Mouse (Mus musculus) heart, adult 2 months (tissue): ENCODE measurements around the gene Raet1e. TPM values are rescaled to one million over a fixed set of nuclear protein-coding genes. Genes with fewer than 3 reads are reported as not detected.

Experiments
- DNase-seq, 2 experiments: peaks; one replicate each; pipeline ENCODE4 v3.0.0; 2021
- H3K27ac ChIP-seq: fragments of 200-600 bp; 2 replicates; pipeline ENCODE4 v1.8.1; 2022
- H3K27me3 ChIP-seq: fragments of 200-500 bp; 2 replicates; pipeline ENCODE4 v1.6.1; 2012; ENCODE audit warnings: mild to moderate bottlenecking, low read length, inconsistent platforms, mixed read lengths; ENCODE audit not compliant: control insufficient read depth, insufficient read depth
- H3K36me3 ChIP-seq: fragments of 200-500 bp; 2 replicates; pipeline ENCODE4 v1.6.1; 2012; ENCODE audit warnings: low read length, inconsistent platforms; ENCODE audit not compliant: control insufficient read depth, insufficient read depth
- H3K4me1 ChIP-seq: fragments of 200-500 bp; 2 replicates; pipeline ENCODE4 v1.6.1; 2011; ENCODE audit warnings: low read length; ENCODE audit not compliant: control insufficient read depth, insufficient read depth
- H3K4me3 ChIP-seq: fragments of 200-600 bp; 2 replicates; pipeline ENCODE4 v1.8.1; 2022
- H3K79me2 ChIP-seq: fragments of 200-500 bp; replicated peaks from 2 replicates; pipeline ENCODE4 v1.6.1; 2012; ENCODE audit warnings: mild to moderate bottlenecking, inconsistent platforms, low read length, moderate library complexity, mixed read lengths; ENCODE audit not compliant: control insufficient read depth, insufficient read depth
- H3K9ac ChIP-seq: fragments of 200-500 bp; 2 replicates; pipeline ENCODE4 v1.6.1; 2012; ENCODE audit warnings: low read depth, mild to moderate bottlenecking, control low read depth, inconsistent platforms, low read length, mixed read lengths
- CTCF ChIP-seq: fragments of 200-600 bp; IDR thresholded peaks from 2 replicates; pipeline ENCODE4 v1.8.1; 2022; ENCODE audit warnings: antibody characterized with exemption, mild to moderate bottlenecking, moderate library complexity
- EP300 ChIP-seq: fragments of 200-500 bp; IDR thresholded peaks from 2 replicates; pipeline ENCODE4 v1.6.1; 2011; ENCODE audit warnings: low read depth, low read length, control low read depth; ENCODE audit not compliant: insufficient read depth
- POLR2A ChIP-seq: fragments of 200-500 bp; IDR thresholded peaks from 2 replicates; pipeline ENCODE4 v1.6.1; 2011; ENCODE audit warnings: mild to moderate bottlenecking, low read depth, low read length, control low read depth; ENCODE audit not compliant: insufficient read depth
- WGBS: fragments of 180-500 bp; shearing (Covaris S2); methylation state at CpG from one replicate; pipeline ENCODE4 v1.1.7; 2018; 5-methylcytosine and 5-hydroxymethylcytosine counted together
- intact Hi-C: fragments of 180-260 bp; cut with DNase I; formaldehyde crosslinking; loops from one replicate; pipeline ENCODE4 v1.15.1; 2025
- polyA plus RNA-seq: library from polyadenylated mRNA; depleted of rRNA; stranded (reverse); fragments of >200 nt; gene quantifications from 2 replicates; pipeline ENCODE4 v1.2.3, GENCODE M21; 2012
- total RNA-seq, 2 experiments: library from RNA; stranded (reverse); gene quantifications; 2 replicates each; pipeline ENCODE4 v1.2.3; 2021

Raet1e gene
- total and polyA plus RNA-seq, 3 experiments, result 0.23 TPM; not detected in 2

DNA sequence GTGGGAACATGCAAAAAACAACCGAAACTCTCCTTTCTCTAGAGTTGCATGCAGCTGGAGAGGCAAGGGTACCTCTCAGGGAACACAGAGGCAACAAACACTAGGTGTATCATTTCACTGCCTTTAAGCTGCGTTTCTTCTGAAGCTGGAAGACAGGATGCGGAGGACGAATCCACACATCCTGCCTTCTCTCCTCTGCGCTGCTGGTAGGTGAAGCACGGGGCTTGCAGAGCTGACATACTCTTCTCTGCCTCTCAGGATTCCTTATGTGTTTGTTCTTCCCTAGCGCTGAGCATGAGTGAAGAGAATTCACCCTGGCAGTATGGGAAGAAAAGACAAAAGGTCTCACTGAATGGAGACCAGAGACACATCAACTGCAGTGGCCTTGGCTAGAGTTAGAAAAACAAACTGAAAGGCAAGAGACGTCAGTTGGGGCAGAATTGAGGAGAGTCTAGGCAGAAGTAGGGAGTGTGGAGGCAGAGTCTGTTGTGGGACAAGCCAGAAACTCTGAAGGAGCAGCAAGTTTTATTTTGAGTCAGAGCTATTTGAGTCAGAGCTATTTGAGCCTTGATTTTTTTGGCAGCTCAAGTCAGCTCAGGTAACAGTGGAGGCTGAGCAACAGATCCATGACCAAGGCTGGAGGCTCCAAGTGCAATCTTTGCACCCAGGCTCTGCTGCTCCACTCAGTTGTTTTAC is 139.5 kb downstream of the Raet1e start:
- Histone ChIP-seq H3K36me3 (no peaks in the 10 kb centered on the region), H3K4me1 (no peaks in the 10 kb centered on the region), H3K9ac (no peak overlapping the region), H3K27me3 (no peaks in the 10 kb centered on the region), H3K4me3 (no peak overlapping the region), H3K79me2 (no peaks in the 10 kb centered on the region), H3K27ac (no peak overlapping the region)
- TF ChIP-seq POLR2A (no peak), CTCF (no peak), EP300 (no peak)
- no peak for DNase-seq
- intact Hi-C loops, result no loop called here
- 41% methylated on average over 8 of the region's 8 CpGs for WGBS

DNA sequence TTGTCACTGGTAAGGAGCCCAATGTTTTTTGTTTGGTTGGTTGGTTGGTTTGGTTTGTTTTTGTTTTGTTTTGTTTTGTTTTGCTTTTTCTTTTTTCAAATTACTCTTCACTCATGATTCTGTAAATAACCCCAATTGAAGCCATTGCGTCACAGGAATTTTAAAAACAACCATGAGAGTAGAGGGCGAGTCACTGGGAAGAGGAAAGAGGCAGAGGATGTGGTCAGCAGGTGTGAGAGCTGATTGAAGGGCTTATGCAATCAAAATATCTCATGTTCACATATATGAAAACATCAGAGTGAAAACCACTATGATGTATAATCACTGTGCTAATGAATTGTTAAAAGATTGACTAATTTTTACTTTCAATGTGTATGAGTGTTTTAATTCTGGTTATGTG is 141.0 kb downstream of the Raet1e start:
- Histone ChIP-seq H3K4me1 (no peaks in the 10 kb centered on the region), H3K9ac (no peak overlapping the region), H3K36me3 (no peaks in the 10 kb centered on the region), H3K27me3 (no peaks in the 10 kb centered on the region), H3K4me3 (no peak overlapping the region), H3K27ac (no peak overlapping the region), H3K79me2 (no peaks in the 10 kb centered on the region)
- intact Hi-C loops, result no loop called here
- WGBS, result 53% methylated on average over 2 of the region's 2 CpGs
- no peak for DNase-seq
- no peak for TF ChIP-seq CTCF
- TF ChIP-seq EP300, result no peak
- TF ChIP-seq POLR2A, result no peak

DNA sequence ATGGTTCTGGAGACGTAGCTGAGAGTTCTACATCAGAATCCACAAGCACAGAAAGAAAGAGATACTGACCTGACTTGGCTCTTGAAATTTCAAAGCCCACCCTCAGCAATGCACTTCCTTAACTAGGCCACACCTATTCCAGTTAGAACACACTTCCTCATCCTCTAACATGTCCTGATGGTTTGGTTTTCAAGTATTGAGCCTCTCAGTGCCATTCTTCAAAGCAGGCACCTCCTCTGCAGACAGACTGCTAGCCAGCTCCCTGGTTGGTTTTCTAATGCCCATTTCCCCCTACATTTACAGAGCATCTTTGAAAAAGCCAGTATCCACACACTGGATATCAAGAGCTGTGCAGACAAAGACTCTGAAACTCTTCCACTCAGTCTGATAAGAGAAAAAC is 143.3 kb downstream of the Raet1e start:
- intact Hi-C loops, result no loop called here
- H3K4me3 ChIP-seq, result no peak overlapping the region
- no peaks in the 10 kb centered on the region for H3K79me2 ChIP-seq
- no peaks in the 10 kb centered on the region for H3K4me1 ChIP-seq
- no peaks in the 10 kb centered on the region for H3K36me3 ChIP-seq
- no peak for DNase-seq
- H3K27me3 ChIP-seq, result no peaks in the 10 kb centered on the region
- 76% methylated on average over 1 of the region's 1 CpGs for WGBS
- no peak overlapping the region for H3K27ac ChIP-seq
- TF ChIP-seq CTCF (no peak), EP300 (no peak), POLR2A (no peak)
- no peak overlapping the region for H3K9ac ChIP-seq

DNA sequence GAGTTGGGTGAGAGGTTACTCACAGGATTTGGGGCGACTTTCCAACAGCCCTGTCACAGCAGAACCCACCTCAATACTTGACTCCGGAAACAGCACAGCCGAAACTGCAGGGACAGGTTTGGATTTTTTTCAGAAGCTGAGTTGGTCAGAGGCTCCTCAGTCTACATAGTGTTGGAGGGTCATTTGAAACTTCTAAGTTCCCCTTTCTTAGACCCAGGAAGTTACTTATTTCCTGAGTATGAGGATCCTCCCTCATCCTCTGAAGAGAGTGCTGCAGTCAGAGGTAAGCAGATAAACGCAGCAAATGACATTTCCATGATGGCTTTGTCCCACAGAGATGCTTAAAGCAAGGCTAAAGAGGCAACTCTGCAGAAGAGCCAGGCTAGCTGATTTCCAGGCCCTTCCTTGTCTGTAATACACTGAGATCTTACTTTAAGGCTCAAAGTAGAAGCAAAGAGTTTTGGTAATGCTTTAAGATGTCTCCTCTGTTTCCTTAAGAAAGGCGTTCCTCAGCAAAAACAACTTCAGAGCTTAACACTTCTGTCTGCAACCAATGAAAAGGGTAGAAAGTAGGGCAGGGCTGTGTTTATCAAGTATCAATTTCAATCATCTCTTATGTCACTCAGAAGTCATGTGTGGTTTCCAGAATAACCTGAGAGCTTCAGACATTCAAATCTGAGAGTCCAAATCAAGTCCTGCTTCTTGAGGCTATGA is 144.1 kb downstream of the Raet1e start:
- no peaks in the 10 kb centered on the region for H3K27me3 ChIP-seq
- TF ChIP-seq EP300, result no peak
- no peak for TF ChIP-seq CTCF
- TF ChIP-seq POLR2A, result no peak

DNA sequence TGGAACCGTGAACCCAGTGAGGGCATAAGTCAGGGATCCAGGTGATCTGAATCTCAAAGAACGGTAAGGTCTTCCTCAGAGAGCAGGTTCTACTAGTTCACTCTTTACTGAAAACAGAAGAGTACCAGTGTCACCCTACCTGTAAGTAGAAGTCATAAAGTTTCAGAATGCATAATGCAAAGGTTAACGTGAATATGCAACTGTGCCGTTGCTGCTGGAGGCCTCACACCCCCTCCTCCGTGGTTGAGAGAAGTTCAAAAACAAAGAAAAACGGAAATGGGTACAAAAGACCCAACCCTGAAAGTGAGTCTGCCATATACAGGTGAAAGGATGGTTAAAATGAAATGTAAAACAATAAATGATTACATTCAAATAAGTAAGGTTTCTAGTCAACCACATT is 145.4 kb downstream of the Raet1e start:
- H3K9ac ChIP-seq, result no peak overlapping the region
- no peak for DNase-seq
- H3K79me2 ChIP-seq, result no peaks in the 10 kb centered on the region
- no peak overlapping the region for H3K27ac ChIP-seq
- no peaks in the 10 kb centered on the region for H3K4me1 ChIP-seq
- no peaks in the 10 kb centered on the region for H3K27me3 ChIP-seq
- WGBS, result 81% methylated on average over 6 of the region's 6 CpGs
- no peak for TF ChIP-seq EP300
- TF ChIP-seq POLR2A, result no peak
- TF ChIP-seq CTCF, result no peak
- intact Hi-C loops, result no loop called here
- H3K36me3 ChIP-seq, result no peaks in the 10 kb centered on the region
- H3K4me3 ChIP-seq, result no peak overlapping the region

More for the DNA sequence above, 144.1 kb downstream of the Raet1e start:
- no peaks in the 10 kb centered on the region for H3K79me2 ChIP-seq
- DNase-seq, result no peak
- intact Hi-C loops, result no loop called here
- no peaks in the 10 kb centered on the region for H3K4me1 ChIP-seq
- no peak overlapping the region for H3K27ac ChIP-seq
- no peak overlapping the region for H3K9ac ChIP-seq
- H3K4me3 ChIP-seq, result no peak overlapping the region
- H3K36me3 ChIP-seq, result no peaks in the 10 kb centered on the region
- 54% methylated on average over 5 of the region's 5 CpGs for WGBS

DNA sequence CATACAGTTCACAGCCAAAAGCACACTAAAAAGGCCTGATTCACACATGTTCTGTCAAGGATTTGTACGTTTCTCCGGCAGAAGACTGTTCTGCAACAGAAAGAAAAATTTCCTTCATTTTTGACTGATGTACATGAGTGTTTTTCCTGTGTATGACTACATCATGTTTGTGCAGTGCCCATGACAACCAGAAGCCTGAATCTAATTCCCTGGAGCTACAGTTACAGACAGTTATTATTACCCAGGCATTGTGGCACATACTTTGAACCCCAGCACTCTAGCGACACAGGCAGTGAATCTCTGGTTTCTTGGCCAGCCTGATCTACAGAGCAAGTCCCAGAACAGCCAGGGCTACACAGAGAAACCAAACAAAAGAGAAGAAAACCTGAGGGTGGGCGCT is 147.4 kb downstream of the Raet1e start:
- Histone ChIP-seq H3K4me3 (no peak overlapping the region), H3K4me1 (no peaks in the 10 kb centered on the region), H3K79me2 (no peaks in the 10 kb centered on the region), H3K9ac (no peak overlapping the region), H3K27ac (no peak overlapping the region), H3K27me3 (no peaks in the 10 kb centered on the region), H3K36me3 (no peaks in the 10 kb centered on the region)
- 76% methylated on average over 4 of the region's 4 CpGs for WGBS
- DNase-seq, result no peak
- TF ChIP-seq POLR2A, result no peak
- intact Hi-C loops, result no loop called here
